Mouse (Mus musculus) stomach, embryonic 15.5 days (tissue): ENCODE data around the gene Smarca1. TPM values are rescaled to one million over a fixed set of nuclear protein-coding genes. Genes with fewer than 3 reads are reported as not detected.
A peak's percentile ranks its signal among the peaks of the same experiment; 100 is the strongest.

Source experiments
- ATAC-seq: fragments of 200-750 bp; cut with Nextera tagmentation; 2 replicates; pipeline ENCODE4 v1.8.0; 2017; ENCODE audit warnings: low read depth, moderate number of reproducible peaks, moderate TSS enrichment; ENCODE audit not compliant: insufficient read depth, low FRiP score
- H3K27ac ChIP-seq: fragments of 300-500 bp; sonication (generic); 2 replicates; pipeline ENCODE4 v1.5.1; 2015; ENCODE audit warnings: mild to moderate bottlenecking, inconsistent platforms
- H3K27me3 ChIP-seq: fragments of 300-500 bp; sonication (generic); replicated peaks from 2 replicates; pipeline ENCODE4 v1.6.1; 2015; ENCODE audit warnings: inconsistent platforms
- H3K36me3 ChIP-seq: fragments of 300-500 bp; sonication (generic); 2 replicates; pipeline ENCODE4 v1.6.1; 2015; ENCODE audit warnings: inconsistent platforms
- H3K4me1 ChIP-seq: fragments of 300-500 bp; sonication (generic); 2 replicates; pipeline ENCODE4 v1.6.1; 2015; ENCODE audit warnings: inconsistent platforms
- H3K4me2 ChIP-seq: fragments of 300-500 bp; sonication (generic); 2 replicates; pipeline ENCODE4 v1.6.1; 2015; ENCODE audit warnings: mild to moderate bottlenecking, inconsistent platforms
- H3K4me3 ChIP-seq: fragments of 300-500 bp; sonication (generic); replicated peaks from 2 replicates; pipeline ENCODE4 v1.5.1; 2015; ENCODE audit warnings: inconsistent platforms
- H3K9ac ChIP-seq: fragments of 300-500 bp; sonication (generic); 2 replicates; pipeline ENCODE4 v1.6.1; 2015; ENCODE audit warnings: inconsistent platforms
- H3K9me3 ChIP-seq: fragments of 300-500 bp; sonication (generic); 2 replicates; pipeline ENCODE4 v1.6.1; 2016; ENCODE audit warnings: inconsistent platforms
- WGBS: fragments of 180-500 bp; shearing (Covaris S2); methylation state at CpG from one replicate; pipeline ENCODE4 v1.1.7; 2015; 5-methylcytosine and 5-hydroxymethylcytosine counted together
- polyA plus RNA-seq: library from polyadenylated mRNA; unstranded; fragments of >200 nt; fragmentation: Nextera tagmentation; extraction: Ambion mirVana; gene quantifications from 2 replicates; pipeline ENCODE4 v1.2.1, GENCODE M21; 2015

Gene Smarca1
- polyA plus RNA-seq, result 24.9 and 30.9 TPM in 2 replicates

- Histone ChIP-seq H3K9me3 (no peaks in the 10 kb centered on the region), H3K9ac (peak within 1 kb of the TSS; percentile 22; the same call in 1 of the 2 replicates), H3K27ac (peak within 1 kb of the TSS; percentile 68; the same call in 1 of the 2 replicates), H3K4me2 (peak within 1 kb of the TSS; percentile 56), H3K4me1 (no peaks in the 10 kb centered on the region), H3K27me3 (no peaks in the 10 kb centered on the region), H3K4me3 (peak within 1 kb of the TSS; percentile 57), H3K36me3 (no peaks in the 10 kb centered on the region)
- peak; percentile 50; the same call in 1 of the 2 replicates for ATAC-seq
- 12% methylated on average over 15 of the region's 17 CpGs for WGBS
Measured at GRCm38 (mm10) chrX:47892431-47893024, at the start of gene Smarca1. Gene Smarca1 (minus strand): TSS chrX:47892974.

- H3K9me3 ChIP-seq, result no peaks in the 10 kb centered on the region
- no peak overlapping the region for H3K4me3 ChIP-seq
- WGBS, result 25% methylated on average over 2 of the region's 2 CpGs
- H3K4me1 ChIP-seq, result no peaks in the 10 kb centered on the region
- H3K4me2 ChIP-seq, result no peak overlapping the region
- H3K27me3 ChIP-seq, result no peaks in the 10 kb centered on the region
- no peak overlapping the region; the same call in 1 of the 2 replicates for H3K27ac ChIP-seq
- ATAC-seq, result no peak
- no peak overlapping the region for H3K9ac ChIP-seq
- 0 out of 2 replicates have a peak, but pooled peaks cover 3% of the 10 kb centered on the region for H3K36me3 ChIP-seq
Measured at GRCm38 (mm10) chrX:47937740-47938139, 45.0 kb upstream of the Smarca1 start.

- WGBS, result 48% methylated on average over 5 of the region's 5 CpGs
Measured at GRCm38 (mm10) chrX:47936885-47937284, 44.1 kb upstream of the Smarca1 start.

GRCm38 (mm10) chrX:47934352-47934751, 41.6 kb upstream of the Smarca1 start:
- Histone ChIP-seq H3K9ac (no peak overlapping the region), H3K4me1 (no peaks in the 10 kb centered on the region), H3K27me3 (no peaks in the 10 kb centered on the region), H3K36me3 (0 out of 2 replicates have a peak, but pooled peaks cover 3% of the 10 kb centered on the region), H3K4me2 (no peak overlapping the region), H3K4me3 (no peak overlapping the region), H3K9me3 (no peaks in the 10 kb centered on the region), H3K27ac (no peak overlapping the region)
- no peak for ATAC-seq
- WGBS, result 89% methylated on average over 11 of the region's 11 CpGs

More at GRCm38 (mm10) chrX:47936885-47937284, 44.1 kb upstream of the Smarca1 start:
- 0 out of 2 replicates have a peak, but pooled peaks cover 3% of the 10 kb centered on the region for H3K36me3 ChIP-seq
- no peak overlapping the region for H3K27ac ChIP-seq
- H3K4me1 ChIP-seq, result no peaks in the 10 kb centered on the region
- H3K4me2 ChIP-seq, result no peak overlapping the region
- ATAC-seq, result no peak
- H3K9me3 ChIP-seq, result no peaks in the 10 kb centered on the region
- H3K4me3 ChIP-seq, result no peak overlapping the region
- H3K9ac ChIP-seq, result no peak overlapping the region
- H3K27me3 ChIP-seq, result no peaks in the 10 kb centered on the region

- Histone ChIP-seq H3K36me3 (0 out of 2 replicates have a peak, but pooled peaks cover 3% of the 10 kb centered on the region), H3K4me1 (no peaks in the 10 kb centered on the region), H3K27ac (no peak overlapping the region), H3K9ac (no peak overlapping the region), H3K27me3 (no peaks in the 10 kb centered on the region), H3K4me2 (no peak overlapping the region), H3K4me3 (no peak overlapping the region), H3K9me3 (no peaks in the 10 kb centered on the region)
- WGBS, result 70% methylated on average over 3 of the region's 3 CpGs
- ATAC-seq, result no peak
Measured at GRCm38 (mm10) chrX:47930449-47930848, 37.7 kb upstream of the Smarca1 start.

- Histone ChIP-seq H3K9me3 (no peaks in the 10 kb centered on the region), H3K36me3 (no peaks in the 10 kb centered on the region), H3K4me1 (no peaks in the 10 kb centered on the region), H3K27ac (no peak overlapping the region), H3K9ac (no peak overlapping the region), H3K27me3 (no peaks in the 10 kb centered on the region), H3K4me2 (no peak overlapping the region), H3K4me3 (no peak overlapping the region)
- 49% methylated on average over 3 of the region's 3 CpGs for WGBS
- no peak for ATAC-seq
Measured at GRCm38 (mm10) chrX:47927981-47928380, 35.2 kb upstream of the Smarca1 start.

GRCm38 (mm10) chrX:47920541-47920940, 27.8 kb upstream of the Smarca1 start:
- no peaks in the 10 kb centered on the region for H3K36me3 ChIP-seq
- no peak for ATAC-seq
- WGBS, result 90% methylated on average over 5 of the region's 5 CpGs
- H3K9me3 ChIP-seq, result no peaks in the 10 kb centered on the region
- no peak overlapping the region for H3K4me3 ChIP-seq
- no peaks in the 10 kb centered on the region for H3K4me1 ChIP-seq
- no peak overlapping the region for H3K4me2 ChIP-seq
- H3K27ac ChIP-seq, result no peak overlapping the region
- H3K27me3 ChIP-seq, result no peaks in the 10 kb centered on the region
- H3K9ac ChIP-seq, result no peak overlapping the region

- no peak overlapping the region for H3K4me2 ChIP-seq
- WGBS, result 61% methylated on average over 1 of the region's 1 CpGs
- H3K36me3 ChIP-seq, result no peaks in the 10 kb centered on the region
- no peaks in the 10 kb centered on the region for H3K4me1 ChIP-seq
- no peak overlapping the region for H3K27ac ChIP-seq
- no peaks in the 10 kb centered on the region for H3K27me3 ChIP-seq
- no peaks in the 10 kb centered on the region for H3K9me3 ChIP-seq
- no peak for ATAC-seq
- H3K4me3 ChIP-seq, result no peak overlapping the region
- no peak overlapping the region for H3K9ac ChIP-seq
Measured at GRCm38 (mm10) chrX:47916831-47917230, 24.1 kb upstream of the Smarca1 start.

GRCm38 (mm10) chrX:47913543-47913938, 20.8 kb upstream of the Smarca1 start:
- peak overlapping the region; percentile 65; the same call in 1 of the 2 replicates for H3K4me3 ChIP-seq
- H3K9ac ChIP-seq, result no peak overlapping the region
- no peaks in the 10 kb centered on the region for H3K36me3 ChIP-seq
- no peaks in the 10 kb centered on the region for H3K27me3 ChIP-seq
- no peak overlapping the region for H3K27ac ChIP-seq
- H3K4me1 ChIP-seq, result no peaks in the 10 kb centered on the region
- 49% methylated on average over 7 of the region's 7 CpGs for WGBS
- no peak for ATAC-seq
- H3K4me2 ChIP-seq, result peak overlapping the region; percentile 51
- H3K9me3 ChIP-seq, result no peaks in the 10 kb centered on the region

- no peaks in the 10 kb centered on the region for H3K36me3 ChIP-seq
- H3K4me3 ChIP-seq, result peak overlapping the region; percentile 65
- H3K9me3 ChIP-seq, result no peaks in the 10 kb centered on the region
- peak overlapping the region; percentile 51 for H3K4me2 ChIP-seq
- ATAC-seq, result no peak
- no peaks in the 10 kb centered on the region for H3K27me3 ChIP-seq
- H3K9ac ChIP-seq, result no peak overlapping the region
- WGBS, result 29% methylated on average over 8 of the region's 8 CpGs
- H3K27ac ChIP-seq, result no peak overlapping the region; the same call in 1 of the 2 replicates
- H3K4me1 ChIP-seq, result no peaks in the 10 kb centered on the region
Measured at GRCm38 (mm10) chrX:47912904-47913542, 20.2 kb upstream of the Smarca1 start.

GRCm38 (mm10) chrX:47912306-47912792, 19.6 kb upstream of the Smarca1 start, which contains the start of gene Ocrl:
Gene Ocrl (plus strand): TSS chrX:47912387.
- no peaks in the 10 kb centered on the region for H3K4me1 ChIP-seq
- H3K4me2 ChIP-seq, result peak within 1 kb of the TSS; percentile 51
- no peaks in the 10 kb centered on the region for H3K27me3 ChIP-seq
- peak within 1 kb of the TSS; percentile 86 for H3K27ac ChIP-seq
- no peaks in the 10 kb centered on the region for H3K36me3 ChIP-seq
- peak within 1 kb of the TSS; percentile 54 for H3K9ac ChIP-seq
- H3K4me3 ChIP-seq, result peak within 1 kb of the TSS; percentile 65
- ATAC-seq, result peak; percentile 88; the same call in 1 of the 2 replicates
- WGBS, result 20% methylated on average over 34 of the region's 35 CpGs
- no peaks in the 10 kb centered on the region for H3K9me3 ChIP-seq

GRCm38 (mm10) chrX:47891907-47892430, 805 bp downstream of the Smarca1 start:
- Histone ChIP-seq H3K4me1 (no peaks in the 10 kb centered on the region), H3K36me3 (no peaks in the 10 kb centered on the region), H3K4me3 (peak overlapping the region; percentile 57), H3K27ac (peak overlapping the region; percentile 68; the same call in 1 of the 2 replicates), H3K9ac (peak overlapping the region; percentile 22; the same call in 1 of the 2 replicates), H3K27me3 (no peaks in the 10 kb centered on the region), H3K4me2 (peak overlapping the region; percentile 56), H3K9me3 (no peaks in the 10 kb centered on the region)
- WGBS, result 23% methylated on average over 32 of the region's 36 CpGs
- peak; percentile 47; the same call in 1 of the 2 replicates for ATAC-seq
